Mouse (Mus musculus): ENCODE measurements around the gene Snrk. TPM values are rescaled to one million over a fixed set of nuclear protein-coding genes. Genes with fewer than 3 reads are reported as not detected.

Snrk gene
- polyA plus RNA-seq, 1 experiment: 51.2 TPM

GRCm38 (mm10) chr9:122204508-122204907 is 87.4 kb downstream of the Snrk start:
- Histone ChIP-seq H3K27ac (ENCODE audit: insufficient read depth, low read length) (no peak overlapping the region), H3K4me1 (ENCODE audit: control insufficient read depth, insufficient read depth, low read length) (peaks cover 4% of the 10 kb centered on the region), H3K4me3 (ENCODE audit: insufficient read depth, low read length) (no peak overlapping the region)
- TF ChIP-seq POLR2A (IDR thresholded peaks at IDR 0.05; ENCODE audit: low read depth, low read length) (no peak), CTCF (IDR thresholded peaks at IDR 0.05; ENCODE audit: borderline replicate concordance, insufficient read depth, low read length) (no peak)

DNA sequence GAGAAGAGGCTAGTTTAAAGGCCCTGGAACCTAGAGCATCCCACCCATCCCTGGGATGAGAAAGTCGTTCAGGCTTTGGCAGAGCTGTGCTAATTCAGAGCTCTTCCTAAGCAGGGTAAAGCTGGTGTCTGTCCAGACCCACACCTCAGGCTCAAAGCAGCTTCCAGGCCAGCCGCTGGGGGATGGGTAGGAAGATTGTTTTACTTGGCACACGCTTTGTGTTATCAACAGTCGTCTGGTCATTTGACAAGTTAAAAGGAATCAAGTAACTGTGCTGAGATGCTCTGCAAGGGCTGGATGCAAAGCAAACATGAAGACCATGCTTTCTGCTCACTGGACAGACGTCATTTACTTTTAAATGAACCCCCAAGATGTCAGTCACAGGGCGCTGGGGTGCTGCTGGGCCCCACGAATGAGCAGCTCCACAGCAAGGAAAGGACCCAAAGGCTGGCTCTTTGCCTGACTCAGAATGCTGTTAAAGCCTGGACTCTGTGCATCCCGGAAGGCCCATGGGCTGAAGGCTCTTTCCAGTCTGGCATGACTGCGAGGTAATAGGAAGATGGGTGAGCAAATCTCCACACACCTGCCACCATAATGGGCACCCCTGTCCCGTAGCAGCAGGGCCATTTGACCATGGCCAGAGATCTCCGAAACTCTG is 88.6 kb downstream of the Snrk start:
- TF ChIP-seq CTCF (IDR thresholded peaks at IDR 0.05; ENCODE audit: borderline replicate concordance, insufficient read depth, low read length) (no peak), POLR2A (IDR thresholded peaks at IDR 0.05; ENCODE audit: low read depth, low read length) (no peak)
- H3K4me1 ChIP-seq (ENCODE audit: control insufficient read depth, insufficient read depth, low read length): peaks cover 9% of the 10 kb centered on the region
- no peak overlapping the region for H3K4me3 ChIP-seq (ENCODE audit: insufficient read depth, low read length)
- no peak overlapping the region for H3K27ac ChIP-seq (ENCODE audit: insufficient read depth, low read length)

- H3K4me1 ChIP-seq (ENCODE audit: control insufficient read depth, insufficient read depth, low read length): peaks cover 9% of the 10 kb centered on the region
- TF ChIP-seq CTCF (IDR thresholded peaks at IDR 0.05; ENCODE audit: borderline replicate concordance, insufficient read depth, low read length): no peak
- no peak for TF ChIP-seq POLR2A (IDR thresholded peaks at IDR 0.05; ENCODE audit: low read depth, low read length)
- no peak overlapping the region for H3K4me3 ChIP-seq (ENCODE audit: insufficient read depth, low read length)
- no peak overlapping the region for H3K27ac ChIP-seq (ENCODE audit: insufficient read depth, low read length)
These were observed 91.2 kb downstream of the Snrk start for GRCm38 (mm10) chr9:122208311-122208710.

- TF ChIP-seq POLR2A (IDR thresholded peaks at IDR 0.05; ENCODE audit: low read depth, low read length) (no peak), CTCF (IDR thresholded peaks at IDR 0.05; ENCODE audit: borderline replicate concordance, insufficient read depth, low read length) (no peak)
- peaks cover 2% of the 10 kb centered on the region for H3K4me1 ChIP-seq (ENCODE audit: control insufficient read depth, insufficient read depth, low read length)
- H3K27ac ChIP-seq (ENCODE audit: insufficient read depth, low read length): no peak overlapping the region
- H3K4me3 ChIP-seq (ENCODE audit: insufficient read depth, low read length): no peak overlapping the region
These were observed 98.1 kb downstream of the Snrk start for GRCm38 (mm10) chr9:122215118-122215517.

DNA sequence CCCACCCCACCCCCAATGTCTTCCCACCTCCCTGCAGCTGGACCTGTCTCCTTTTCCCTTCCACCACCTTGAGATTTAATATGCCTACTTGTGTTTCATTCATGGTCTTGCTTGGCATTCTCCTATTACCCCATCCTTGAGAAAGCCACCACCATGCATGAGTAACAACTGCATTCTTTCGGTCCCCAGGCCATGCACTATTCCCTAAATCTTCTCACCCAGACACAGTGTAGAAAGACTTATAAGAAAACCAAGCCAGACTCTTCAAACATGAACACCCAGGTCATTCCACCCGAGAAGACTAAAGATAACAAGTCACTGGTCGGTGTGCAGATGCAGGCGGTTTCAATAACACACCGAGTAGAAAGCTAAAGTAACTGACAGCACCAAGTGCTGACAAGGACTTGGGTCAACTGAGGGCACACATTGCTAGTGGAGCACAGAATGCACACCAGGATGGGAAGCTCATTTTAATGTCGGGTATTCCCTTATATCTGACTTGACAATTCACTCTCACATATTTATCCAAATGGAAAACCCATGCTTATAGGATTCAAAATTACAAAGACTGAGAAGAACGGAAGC is 100.0 kb downstream of the Snrk start:
- Histone ChIP-seq H3K4me3 (ENCODE audit: insufficient read depth, low read length) (no peak overlapping the region), H3K27ac (ENCODE audit: insufficient read depth, low read length) (no peak overlapping the region), H3K4me1 (ENCODE audit: control insufficient read depth, insufficient read depth, low read length) (no peaks in the 10 kb centered on the region)
- TF ChIP-seq POLR2A (IDR thresholded peaks at IDR 0.05; ENCODE audit: low read depth, low read length) (no peak), CTCF (IDR thresholded peaks at IDR 0.05; ENCODE audit: borderline replicate concordance, insufficient read depth, low read length) (no peak)

Other genes with a start within 250 kb of the Snrk start
- gene Ackr2, start 218.9 kb upstream of the Snrk start, polyA plus RNA-seq (2011; ENCODE audit: insufficient read length, low read depth, missing spikeins): not detected in 2 replicates
- not detected in 2 replicates for gene Cyp8b1, start 201.0 kb upstream of the Snrk start, polyA plus RNA-seq (2011; ENCODE audit: insufficient read length, low read depth, missing spikeins)
- gene Fam198a, start 166.3 kb upstream of the Snrk start, polyA plus RNA-seq (2011; ENCODE audit: insufficient read length, low read depth, missing spikeins): 0.98 TPM in 1 of 2 replicates, not detected in the other
- gene Pomgnt2, start 120.2 kb upstream of the Snrk start, polyA plus RNA-seq (2011; ENCODE audit: insufficient read length, low read depth, missing spikeins): 6.2 and 7.6 TPM in 2 replicates
- gene Ano10, start 177.2 kb downstream of the Snrk start, polyA plus RNA-seq (2011; ENCODE audit: insufficient read length, low read depth, missing spikeins): 63.6 and 66.4 TPM in 2 replicates
- 53.0 and 61.6 TPM in 2 replicates for gene Abhd5, start 234.3 kb downstream of the Snrk start, polyA plus RNA-seq (2011; ENCODE audit: insufficient read length, low read depth, missing spikeins)